Mouse (Mus musculus): Measurements from ENCODE around the gene Tmem63b. TPM values are rescaled to one million over a fixed set of nuclear protein-coding genes. Genes with fewer than 3 reads are reported as not detected.

The Tmem63b gene
- 41.2 and 41.4 TPM in 2 replicates for polyA plus RNA-seq (2016; fragmentation: Nextera tagmentation; extraction: Ambion mirVana)

DNA sequence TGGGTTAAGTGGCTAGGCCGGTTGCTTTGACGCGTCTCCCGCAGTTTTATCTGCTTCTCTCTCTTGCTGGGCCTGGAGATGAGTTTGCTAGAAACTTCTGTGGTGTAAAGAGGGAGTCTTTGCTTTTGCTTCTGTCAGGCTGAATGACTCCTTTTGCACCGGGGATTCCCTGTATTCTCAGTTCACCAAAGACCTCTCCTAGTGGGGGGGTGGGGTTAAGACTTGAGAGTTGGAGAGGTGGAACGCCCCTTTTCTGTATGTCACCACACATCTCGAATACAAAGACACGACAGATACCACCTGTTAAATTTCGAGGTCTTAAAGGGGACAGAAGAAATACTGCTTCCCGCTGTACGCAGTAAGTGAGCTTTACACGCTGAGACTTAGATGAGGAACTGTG lies at the start of gene Tmem63b:
Tmem63b (minus strand) TSS at position 190 of the 400 bp plus-strand sequence.
- H3K9me3 ChIP-seq (replicated peaks), result no peaks in the 10 kb centered on the region
- 9% methylated on average over 12 of the region's 12 CpGs for WGBS
- no peaks in the 10 kb centered on the region for H3K36me3 ChIP-seq

DNA sequence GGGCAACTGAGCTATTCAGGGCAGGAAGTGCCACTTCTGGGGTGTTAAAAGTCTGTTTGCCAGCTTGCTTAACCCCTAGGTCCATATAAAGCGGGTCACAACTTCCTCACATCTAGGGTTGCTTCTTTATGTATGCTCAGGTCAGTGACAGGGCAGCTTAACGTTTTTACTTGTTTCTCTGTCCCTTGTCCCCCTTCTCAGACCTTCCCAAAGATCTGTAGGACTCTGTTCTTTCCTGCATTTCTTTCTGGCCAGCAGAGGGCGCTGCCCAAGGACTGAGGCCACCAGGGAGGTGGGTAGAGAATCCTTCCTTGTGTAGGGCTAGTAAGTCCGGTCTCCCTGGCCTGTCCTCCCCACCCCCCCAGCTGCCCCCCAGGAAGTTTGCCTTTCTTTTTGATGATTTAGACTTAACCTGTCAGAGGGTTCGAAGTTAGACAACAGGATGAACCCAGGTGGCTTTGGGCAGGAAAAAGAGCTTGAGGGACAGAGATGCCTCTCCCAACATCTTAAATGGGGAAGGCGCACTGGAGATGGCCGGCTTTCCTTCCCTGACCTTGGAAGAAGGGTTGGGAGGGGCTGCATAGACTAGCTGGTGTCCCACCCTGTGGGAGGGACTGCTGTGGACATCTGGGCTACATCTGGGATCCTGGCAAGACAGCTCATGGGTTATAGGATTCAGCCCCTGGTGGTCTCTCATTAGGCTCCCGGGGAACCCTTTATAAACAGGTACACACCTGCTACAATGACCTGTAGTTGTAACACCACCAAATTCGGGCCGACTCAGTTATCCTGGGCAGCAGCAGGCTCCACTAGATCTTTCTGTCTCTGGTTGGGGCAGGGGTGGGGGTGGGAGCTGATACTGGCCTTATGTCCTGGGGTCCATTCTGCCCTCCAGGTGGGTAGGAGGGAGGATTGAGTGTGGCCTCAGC lies 48.9 kb upstream of the Tmem63b start:
- Histone ChIP-seq H3K4me3 (peak overlapping the region; percentile 53), H3K9ac (peak overlapping the region; percentile 80), H3K9me3 (replicated peaks) (no peaks in the 10 kb centered on the region), H3K27me3 (replicated peaks) (peaks cover 20% of the 10 kb centered on the region), H3K4me2 (peak overlapping the region; percentile 76), H3K4me1 (replicated peaks) (peaks cover 42% of the 10 kb centered on the region), H3K27ac (ENCODE audit: poor library complexity, severe bottlenecking) (peak overlapping the region; percentile 82), H3K36me3 (no peaks in the 10 kb centered on the region)
- WGBS, result 15% methylated on average over 10 of the region's 10 CpGs
- ATAC-seq (ENCODE audit: insufficient number of reproducible peaks, low FRiP score), result peak; percentile 61

More for the DNA sequence above, at the start of gene Tmem63b:
- H3K9ac ChIP-seq, result peak within 1 kb of the TSS; percentile 96
- ATAC-seq (ENCODE audit: insufficient number of reproducible peaks, low FRiP score), result peak; percentile 13; the same call in 1 of the 2 replicates
- peak within 1 kb of the TSS; percentile 90 for H3K4me3 ChIP-seq
- peak within 1 kb of the TSS; percentile 93 for H3K4me2 ChIP-seq
- H3K27me3 ChIP-seq (replicated peaks), result no peaks in the 10 kb centered on the region
- H3K4me1 ChIP-seq (replicated peaks), result peaks cover 29% of the 10 kb centered on the region
- H3K27ac ChIP-seq (ENCODE audit: poor library complexity, severe bottlenecking), result peak within 1 kb of the TSS; percentile 77

DNA sequence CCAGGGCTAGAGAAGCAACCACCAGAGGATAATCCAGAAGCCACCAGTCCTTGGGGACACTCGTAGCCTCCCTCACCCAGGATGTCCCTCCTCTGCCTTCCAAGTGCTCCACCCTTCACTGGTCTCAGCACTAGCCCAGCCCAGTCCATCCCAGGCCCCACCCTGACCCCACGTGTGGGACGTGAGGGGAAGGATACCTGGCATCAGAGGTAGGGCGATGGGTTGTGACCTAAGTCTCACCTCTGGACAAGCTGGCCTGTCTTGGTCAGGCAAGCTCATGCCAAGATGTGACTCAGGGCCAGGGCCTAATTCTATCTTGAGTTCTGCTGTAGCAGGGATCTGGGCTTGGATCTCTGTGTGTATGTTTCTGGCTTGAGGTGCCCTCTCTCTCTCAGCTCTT lies 48.2 kb upstream of the Tmem63b start:
- peaks cover 48% of the 10 kb centered on the region for H3K4me1 ChIP-seq (replicated peaks)
- H3K4me3 ChIP-seq, result no peak overlapping the region
- peak overlapping the region; percentile 61 for H3K27ac ChIP-seq (ENCODE audit: poor library complexity, severe bottlenecking)
- ATAC-seq (ENCODE audit: insufficient number of reproducible peaks, low FRiP score), result no peak
- peaks cover 24% of the 10 kb centered on the region for H3K27me3 ChIP-seq (replicated peaks)
- H3K36me3 ChIP-seq, result no peaks in the 10 kb centered on the region
- H3K4me2 ChIP-seq, result no peak overlapping the region
- no peak overlapping the region for H3K9ac ChIP-seq
- H3K9me3 ChIP-seq (replicated peaks), result no peaks in the 10 kb centered on the region
- 63% methylated on average over 4 of the region's 4 CpGs for WGBS

DNA sequence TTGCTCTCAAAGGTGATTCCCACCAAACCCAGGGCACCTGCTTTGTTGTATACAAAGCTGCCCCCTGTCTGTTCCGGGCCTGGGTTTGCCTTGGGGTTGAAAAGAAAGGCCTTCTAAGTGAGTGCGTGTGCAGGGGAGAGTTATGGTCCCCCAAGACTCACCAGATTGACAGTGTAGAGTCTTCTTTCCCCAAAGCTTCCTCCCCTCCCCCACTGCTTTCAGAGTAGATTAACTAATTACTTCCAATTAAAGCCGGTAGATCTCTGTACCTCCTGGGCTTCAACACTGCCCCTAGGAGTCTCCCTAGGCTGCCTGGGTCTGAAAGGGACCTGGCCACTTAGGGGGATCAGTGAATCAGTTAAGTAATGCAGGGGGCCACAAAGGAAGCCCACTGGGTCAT lies 47.6 kb upstream of the Tmem63b start:
- Histone ChIP-seq H3K27ac (ENCODE audit: poor library complexity, severe bottlenecking) (peak overlapping the region; percentile 61), H3K27me3 (replicated peaks) (peaks cover 24% of the 10 kb centered on the region), H3K4me2 (peak overlapping the region; percentile 77), H3K9me3 (replicated peaks) (no peaks in the 10 kb centered on the region), H3K36me3 (no peaks in the 10 kb centered on the region), H3K4me3 (peak overlapping the region; percentile 39), H3K4me1 (replicated peaks) (peaks cover 54% of the 10 kb centered on the region), H3K9ac (peak overlapping the region; percentile 58)
- no peak for ATAC-seq (ENCODE audit: insufficient number of reproducible peaks, low FRiP score)
- 32% methylated on average over 3 of the region's 3 CpGs for WGBS

DNA sequence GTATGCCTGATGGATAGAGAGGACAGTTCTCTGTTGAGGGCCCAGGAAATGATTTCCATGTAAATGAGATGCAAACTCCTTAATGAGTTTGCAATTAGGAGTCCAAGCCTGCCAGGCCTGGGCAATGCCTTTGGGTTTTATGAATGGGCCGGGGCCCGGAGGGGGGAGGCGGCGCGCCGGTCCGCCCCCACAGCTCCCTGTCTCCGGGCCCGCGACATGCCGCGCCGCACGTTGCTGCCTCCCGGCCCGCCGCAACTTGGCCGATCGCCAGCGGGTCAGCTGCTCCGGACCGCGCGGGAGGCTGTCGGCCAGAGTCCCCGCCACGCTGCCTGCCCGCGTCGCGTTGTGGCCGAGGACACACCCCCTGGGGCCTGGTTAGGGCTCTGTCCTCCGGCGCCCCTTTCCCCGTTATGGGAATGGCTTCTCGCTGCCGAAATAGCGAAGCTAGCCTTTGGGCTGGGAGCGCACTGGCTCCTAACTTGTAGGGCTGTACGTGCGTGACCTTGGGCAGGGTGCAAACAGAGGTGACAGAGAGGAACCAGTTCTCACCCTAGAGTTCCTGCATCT lies 47.1 kb upstream of the Tmem63b start, which contains the start of gene 1600014C23Rik:
1600014C23Rik (minus strand) TSS at position 110 of the 567 bp plus-strand sequence.
- peaks cover 59% of the 10 kb centered on the region for H3K4me1 ChIP-seq (replicated peaks)
- ATAC-seq (ENCODE audit: insufficient number of reproducible peaks, low FRiP score), result peak; percentile 4; the same call in 1 of the 2 replicates
- WGBS, result 1% methylated on average over 41 of the region's 41 CpGs

DNA sequence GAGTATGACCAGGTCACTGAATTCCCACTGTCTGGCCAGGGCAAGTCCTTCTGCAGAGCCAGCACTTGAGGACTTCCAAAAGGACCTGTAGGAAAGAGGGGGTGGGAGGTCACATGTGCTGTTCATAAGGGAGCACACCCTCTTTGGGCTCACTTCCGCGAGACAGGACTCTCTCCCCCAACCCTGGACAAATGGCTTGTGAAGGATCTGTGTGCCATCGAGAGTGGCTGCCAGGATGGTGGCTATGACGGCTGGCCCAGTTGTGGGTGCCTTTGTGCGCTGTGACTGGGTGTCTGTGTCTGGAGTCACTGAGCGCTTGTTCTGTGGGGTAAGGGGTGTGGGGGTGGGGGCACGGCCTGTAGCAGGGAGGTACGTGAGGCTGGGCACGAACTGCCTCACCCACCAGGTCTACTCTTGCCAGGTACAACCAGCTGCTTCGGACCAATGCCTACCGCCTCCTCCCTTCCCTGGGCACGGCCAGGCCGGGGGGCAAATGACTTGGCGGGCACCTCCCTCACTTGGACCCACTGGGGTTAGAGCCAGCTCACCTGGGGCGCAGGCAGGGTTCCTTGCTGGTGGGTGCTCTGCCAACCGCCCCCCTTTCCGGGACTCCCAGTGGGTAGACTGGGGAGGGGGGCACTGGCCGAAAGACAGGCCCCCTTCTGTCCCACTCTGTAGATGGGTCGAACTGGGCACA lies 46.5 kb upstream of the Tmem63b start:
- no peak for ATAC-seq (ENCODE audit: insufficient number of reproducible peaks, low FRiP score)
- 66% methylated on average over 19 of the region's 19 CpGs for WGBS

More for the DNA sequence above, 47.1 kb upstream of the Tmem63b start, which contains the start of gene 1600014C23Rik:
- Histone ChIP-seq H3K9ac (peak within 1 kb of the TSS; percentile 58), H3K4me3 (peak within 1 kb of the TSS; percentile 39), H3K36me3 (no peaks in the 10 kb centered on the region), H3K27ac (ENCODE audit: poor library complexity, severe bottlenecking) (peak within 1 kb of the TSS; percentile 61), H3K4me2 (peak within 1 kb of the TSS; percentile 77), H3K9me3 (replicated peaks) (no peaks in the 10 kb centered on the region), H3K27me3 (replicated peaks) (peaks cover 26% of the 10 kb centered on the region)

DNA sequence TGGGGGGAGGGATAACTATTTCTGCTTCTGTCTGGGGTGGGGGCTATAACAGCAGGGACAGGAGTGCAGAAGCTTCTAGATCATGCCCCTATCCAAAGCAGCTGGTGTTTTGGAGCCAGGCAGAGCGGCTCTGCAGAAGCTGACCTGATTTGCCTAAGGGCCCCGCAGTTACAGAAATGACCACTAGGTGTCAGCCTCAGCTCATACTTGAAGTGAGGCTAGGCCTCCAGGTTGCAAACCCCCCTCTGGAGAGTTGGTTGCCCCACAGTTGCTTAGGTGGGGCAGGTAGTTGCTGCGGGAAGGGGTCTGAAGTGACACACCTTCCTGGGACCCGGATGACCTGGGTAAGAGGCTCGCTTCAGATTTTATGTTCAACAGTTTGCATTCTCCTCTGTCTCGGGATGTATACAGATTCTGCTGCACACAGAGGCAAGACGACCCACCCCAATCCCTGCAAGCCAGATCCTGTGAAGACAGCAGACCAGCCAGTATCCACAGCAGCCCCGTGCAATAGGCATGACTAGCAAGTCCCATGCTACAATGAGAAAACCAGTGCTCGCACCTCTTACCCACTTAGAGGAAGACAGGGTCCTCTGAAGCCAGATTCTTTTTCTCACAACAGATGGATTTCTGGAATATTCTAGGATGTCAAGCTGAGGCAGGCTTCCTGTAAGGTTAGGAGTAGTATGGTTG lies 44.6 kb upstream of the Tmem63b start:
- Histone ChIP-seq H3K27ac (ENCODE audit: poor library complexity, severe bottlenecking) (no peak overlapping the region), H3K9ac (0 out of 2 replicates have a peak overlapping the region, but pooled peaks have one; percentile 0), H3K4me2 (no peak overlapping the region), H3K4me1 (replicated peaks) (peaks cover 64% of the 10 kb centered on the region), H3K27me3 (replicated peaks) (peaks cover 30% of the 10 kb centered on the region), H3K9me3 (replicated peaks) (no peaks in the 10 kb centered on the region), H3K4me3 (no peak overlapping the region), H3K36me3 (no peaks in the 10 kb centered on the region)
- 27% methylated on average over 9 of the region's 9 CpGs for WGBS
- no peak for ATAC-seq (ENCODE audit: insufficient number of reproducible peaks, low FRiP score)

More for the DNA sequence above, 46.5 kb upstream of the Tmem63b start:
- no peaks in the 10 kb centered on the region for H3K36me3 ChIP-seq
- H3K9me3 ChIP-seq (replicated peaks), result no peaks in the 10 kb centered on the region
- H3K27me3 ChIP-seq (replicated peaks), result peaks cover 30% of the 10 kb centered on the region
- peak overlapping the region; percentile 77 for H3K4me2 ChIP-seq
- peak overlapping the region; percentile 39; the same call in 1 of the 2 replicates for H3K4me3 ChIP-seq
- H3K9ac ChIP-seq, result peak overlapping the region; percentile 58
- peaks cover 64% of the 10 kb centered on the region for H3K4me1 ChIP-seq (replicated peaks)
- no peak overlapping the region for H3K27ac ChIP-seq (ENCODE audit: poor library complexity, severe bottlenecking)

DNA sequence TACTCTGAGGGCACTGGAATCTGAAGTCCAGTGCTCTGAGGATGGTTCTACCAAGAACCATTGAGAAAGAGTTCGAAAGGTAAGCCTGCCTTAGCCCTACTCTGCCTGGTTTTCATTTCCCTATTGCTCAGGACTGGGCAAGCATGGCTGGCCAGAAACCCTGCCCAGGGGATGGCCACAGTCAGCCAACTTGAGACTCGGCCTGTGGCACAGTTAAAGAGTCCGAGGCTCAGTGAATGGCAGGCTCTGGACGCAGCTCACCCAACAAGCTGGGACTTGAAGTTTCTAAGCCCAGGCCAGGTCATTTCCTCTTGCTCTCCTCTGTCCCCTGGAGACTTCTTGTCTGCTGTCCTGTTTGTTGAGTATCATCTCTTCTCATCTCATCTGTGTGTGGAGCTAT lies 44.0 kb upstream of the Tmem63b start:
- no peaks in the 10 kb centered on the region for H3K36me3 ChIP-seq
- H3K4me3 ChIP-seq, result no peak overlapping the region
- H3K27ac ChIP-seq (ENCODE audit: poor library complexity, severe bottlenecking), result no peak overlapping the region
- peaks cover 63% of the 10 kb centered on the region for H3K4me1 ChIP-seq (replicated peaks)
- ATAC-seq (ENCODE audit: insufficient number of reproducible peaks, low FRiP score), result no peak
- H3K27me3 ChIP-seq (replicated peaks), result peaks cover 30% of the 10 kb centered on the region
- H3K9me3 ChIP-seq (replicated peaks), result no peaks in the 10 kb centered on the region
- no peak overlapping the region for H3K4me2 ChIP-seq
- 83% methylated on average over 4 of the region's 4 CpGs for WGBS
- no peak overlapping the region for H3K9ac ChIP-seq

DNA sequence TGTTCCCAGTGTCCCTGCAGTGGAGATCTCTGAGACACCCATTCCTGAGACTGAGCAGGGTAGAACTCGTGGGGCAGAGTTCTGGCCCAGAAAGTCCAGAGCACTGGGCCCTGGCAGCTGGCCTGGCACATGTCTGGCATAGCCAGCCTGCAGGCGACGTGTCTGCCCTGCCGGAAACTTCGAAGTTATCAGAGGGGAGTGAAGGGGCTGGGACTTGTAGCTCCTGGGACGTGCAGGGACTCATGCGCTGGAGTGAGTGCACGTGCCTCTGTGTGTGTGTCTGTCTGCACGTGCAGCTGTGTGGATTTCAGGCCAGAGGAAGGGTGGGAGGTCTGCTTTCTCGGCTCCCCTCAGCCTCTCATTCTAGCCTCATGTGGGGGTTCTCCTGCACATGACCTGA lies 42.7 kb upstream of the Tmem63b start:
- Histone ChIP-seq H3K4me2 (no peak overlapping the region), H3K36me3 (no peaks in the 10 kb centered on the region), H3K27me3 (replicated peaks) (peaks cover 30% of the 10 kb centered on the region), H3K27ac (ENCODE audit: poor library complexity, severe bottlenecking) (peak overlapping the region; percentile 25; the same call in 1 of the 2 replicates), H3K9me3 (replicated peaks) (no peaks in the 10 kb centered on the region), H3K4me1 (replicated peaks) (peaks cover 51% of the 10 kb centered on the region), H3K9ac (peak overlapping the region; percentile 32), H3K4me3 (no peak overlapping the region)
- ATAC-seq (ENCODE audit: insufficient number of reproducible peaks, low FRiP score), result no peak
- WGBS, result 15% methylated on average over 10 of the region's 10 CpGs

DNA sequence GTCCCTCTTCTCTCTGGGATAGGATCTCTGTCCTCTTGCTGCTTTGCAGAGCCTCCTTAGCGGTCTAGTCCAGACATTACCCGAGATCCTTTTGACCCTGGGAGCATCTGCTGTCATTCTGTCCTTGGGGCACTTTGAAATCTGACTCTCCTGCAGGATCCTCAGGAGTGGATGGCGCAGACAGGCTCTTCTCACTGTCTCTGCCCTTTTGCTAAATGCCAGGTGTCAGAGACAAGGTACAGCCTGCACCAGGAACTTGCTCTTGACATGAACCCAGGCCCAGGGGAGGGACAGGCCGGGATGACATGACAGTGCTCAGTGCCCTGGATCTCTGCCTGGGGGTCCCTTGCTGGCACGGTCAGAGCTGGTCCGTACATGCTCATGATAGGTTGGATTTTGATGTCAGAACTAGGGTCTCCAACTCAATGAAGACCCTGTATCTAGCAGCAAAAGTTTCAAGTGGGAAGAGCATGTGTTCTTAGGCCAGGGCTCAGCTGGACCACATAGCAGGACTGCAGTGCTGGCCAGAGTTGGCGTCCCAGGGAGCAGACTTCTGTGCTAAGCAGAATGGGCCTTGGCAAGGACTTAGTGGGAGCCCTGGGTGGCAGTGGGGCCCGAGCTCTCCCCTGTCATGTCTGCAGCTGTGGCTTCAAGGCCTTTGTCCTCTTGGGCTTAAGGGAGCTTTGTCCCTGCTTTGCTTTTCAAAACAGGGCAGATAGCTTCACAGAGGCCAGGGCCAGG lies 41.4 kb upstream of the Tmem63b start:
- WGBS, result 57% methylated on average over 8 of the region's 8 CpGs
- ATAC-seq (ENCODE audit: insufficient number of reproducible peaks, low FRiP score), result no peak
- H3K36me3 ChIP-seq, result no peaks in the 10 kb centered on the region
- H3K4me1 ChIP-seq (replicated peaks), result peaks cover 44% of the 10 kb centered on the region
- no peak overlapping the region for H3K27ac ChIP-seq (ENCODE audit: poor library complexity, severe bottlenecking)
- H3K27me3 ChIP-seq (replicated peaks), result peaks cover 26% of the 10 kb centered on the region; the same call in 1 of the 2 replicates
- H3K4me2 ChIP-seq, result no peak overlapping the region
- H3K9ac ChIP-seq, result no peak overlapping the region
- H3K4me3 ChIP-seq, result no peak overlapping the region
- no peaks in the 10 kb centered on the region for H3K9me3 ChIP-seq (replicated peaks)
